Mouse (Mus musculus) liver, postnatal 0 days (tissue): Measurements from ENCODE around the gene Frmd3. TPM values are rescaled to one million over a fixed set of nuclear protein-coding genes. Genes with fewer than 3 reads are reported as not detected.

Experiments
- ATAC-seq: fragments of 200-750 bp; cut with Nextera tagmentation; 2 replicates; pipeline ENCODE4 v1.8.0; 2017; ENCODE audit warnings: mild to moderate bottlenecking, moderate library complexity
- DNase-seq: peaks from one replicate; pipeline ENCODE4 v3.0.0-alpha.2; 2016
- H3K27ac ChIP-seq: fragments of 300-500 bp; sonication (generic); 2 replicates; pipeline ENCODE4 v1.5.1; 2014; ENCODE audit warnings: antibody characterized with exemption, moderate library complexity, mild to moderate bottlenecking, low read depth
- H3K27me3 ChIP-seq: fragments of 300-500 bp; sonication (generic); 2 replicates; pipeline ENCODE4 v1.6.1; 2014; ENCODE audit warnings: low read length, control low read depth, mixed read lengths; ENCODE audit not compliant: insufficient read depth
- H3K36me3 ChIP-seq: fragments of 300-500 bp; sonication (generic); replicated peaks from 2 replicates; pipeline ENCODE4 v1.6.1; 2014; ENCODE audit warnings: mild to moderate bottlenecking, control low read depth, low read length, moderate library complexity, mixed read lengths; ENCODE audit not compliant: insufficient read depth
- H3K4me1 ChIP-seq: fragments of 300-500 bp; sonication (generic); 2 replicates; pipeline ENCODE4 v1.6.1; 2014; ENCODE audit warnings: antibody characterized with exemption, mild to moderate bottlenecking, control low read depth; ENCODE audit not compliant: insufficient read depth
- H3K4me2 ChIP-seq: fragments of 300-500 bp; sonication (generic); 2 replicates; pipeline ENCODE4 v1.6.1; 2014; ENCODE audit warnings: low read depth, mild to moderate bottlenecking, low read length, moderate library complexity, mixed read lengths
- H3K4me3 ChIP-seq: fragments of 300-500 bp; sonication (generic); 2 replicates; pipeline ENCODE4 v1.5.1; 2014; ENCODE audit warnings: low read depth, low read length
- H3K9ac ChIP-seq: fragments of 300-500 bp; sonication (generic); replicated peaks from 2 replicates; pipeline ENCODE4 v1.6.1; 2014; ENCODE audit warnings: mild to moderate bottlenecking, moderate library complexity
- H3K9me3 ChIP-seq: fragments of 300-500 bp; sonication (generic); 2 replicates; pipeline ENCODE4 v1.6.1; 2016; ENCODE audit warnings: mild to moderate bottlenecking, control low read depth, low read length, mixed read lengths
- CTCF ChIP-seq: sonication (generic); IDR thresholded peaks from 2 replicates; pipeline ENCODE4 v1.5.1; 2016; ENCODE audit warnings: antibody characterized with exemption, low read depth
- EP300 ChIP-seq: IDR thresholded peaks from 2 replicates; pipeline ENCODE4 v1.6.1; 2016; ENCODE audit warnings: antibody characterized with exemption, low read depth, mild to moderate bottlenecking
- WGBS: fragments of 180-500 bp; shearing (Covaris S2); extraction: QIAGEN DNeasy Blood & Tissue Kit; methylation state at CpG from one replicate; pipeline ENCODE4 v1.1.7; 2014; ENCODE audit not compliant: insufficient replicate concordance; 5-methylcytosine and 5-hydroxymethylcytosine counted together
- polyA plus RNA-seq: library from polyadenylated mRNA; unstranded; fragments of >200 nt; fragmentation: Nextera tagmentation; extraction: Ambion mirVana; gene quantifications from 2 replicates; pipeline ENCODE4 v1.2.1, GENCODE M21; 2015

The Frmd3 gene
- polyA plus RNA-seq, 1 experiment from 2014 or later = 0.08 TPM

- DNase-seq = no peak
- 16% methylated on average over 3 of the region's 3 CpGs for WGBS
Observed at GRCm38 (mm10) chr4:74222360-74222759, 209.1 kb downstream of the Frmd3 start.

DNA sequence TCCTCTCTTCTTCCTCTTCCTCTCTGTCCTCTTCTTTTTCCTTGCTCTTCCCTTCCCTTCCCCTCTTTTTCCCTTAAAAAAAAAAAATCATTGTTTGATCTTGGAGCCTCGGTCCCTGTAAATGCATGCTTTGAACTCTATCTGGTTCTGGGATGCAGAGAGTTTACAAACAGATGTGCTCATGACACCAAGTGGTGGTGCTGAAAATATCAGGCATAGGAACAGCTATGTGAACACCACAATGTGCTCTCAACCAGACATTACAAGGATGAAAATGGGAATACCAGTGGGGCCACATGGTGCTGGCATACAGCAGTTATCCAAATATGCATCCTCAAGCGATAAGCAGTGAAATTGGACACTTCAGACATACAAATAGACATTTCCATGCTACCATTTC is 211.0 kb downstream of the Frmd3 start:
- Histone ChIP-seq H3K27me3 (no peaks in the 10 kb centered on the region), H3K36me3 (no peaks in the 10 kb centered on the region), H3K4me3 (no peak overlapping the region), H3K4me2 (no peak overlapping the region), H3K27ac (no peak overlapping the region), H3K9me3 (no peaks in the 10 kb centered on the region), H3K4me1 (no peaks in the 10 kb centered on the region), H3K9ac (no peak overlapping the region)
- 61% methylated on average over 2 of the region's 2 CpGs for WGBS
- DNase-seq (no peak), ATAC-seq (no peak)
- TF ChIP-seq CTCF (no peak), EP300 (no peak)

More at GRCm38 (mm10) chr4:74222360-74222759, 209.1 kb downstream of the Frmd3 start:
- Histone ChIP-seq H3K9ac (no peak overlapping the region), H3K9me3 (no peaks in the 10 kb centered on the region), H3K4me2 (no peak overlapping the region), H3K27ac (no peak overlapping the region), H3K36me3 (no peaks in the 10 kb centered on the region), H3K27me3 (no peaks in the 10 kb centered on the region), H3K4me1 (no peaks in the 10 kb centered on the region), H3K4me3 (no peak overlapping the region)
- TF ChIP-seq CTCF = peak; percentile 67
- TF ChIP-seq EP300 = no peak
- no peak for ATAC-seq

DNA sequence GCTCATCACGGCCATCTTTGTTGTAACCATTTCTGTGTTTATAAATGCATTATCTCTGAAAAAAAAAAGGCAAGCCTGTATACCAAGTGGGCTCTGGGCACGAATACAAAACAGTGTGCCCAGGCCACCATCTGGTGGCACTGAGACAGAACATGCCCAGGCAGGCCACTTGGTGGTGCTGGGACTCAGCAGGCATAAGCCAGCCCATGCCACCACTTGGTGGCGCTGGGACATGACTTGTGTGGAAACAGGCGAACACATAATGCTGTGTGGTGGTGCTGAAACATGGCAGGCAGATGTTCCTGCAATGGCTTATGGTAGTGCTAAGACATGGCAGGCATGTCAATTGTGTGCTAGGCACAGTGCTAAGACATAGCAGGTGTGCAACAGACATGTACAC is 217.8 kb downstream of the Frmd3 start:
- Histone ChIP-seq H3K4me3 (no peak overlapping the region), H3K27ac (no peak overlapping the region), H3K9ac (no peak overlapping the region), H3K4me2 (no peak overlapping the region), H3K36me3 (no peaks in the 10 kb centered on the region), H3K27me3 (no peaks in the 10 kb centered on the region), H3K9me3 (no peaks in the 10 kb centered on the region), H3K4me1 (no peaks in the 10 kb centered on the region)
- DNase-seq (peak; percentile 27), ATAC-seq (no peak)
- TF ChIP-seq EP300 (no peak), CTCF (peak; percentile 52)
- WGBS = 63% methylated on average over 4 of the region's 4 CpGs

GRCm38 (mm10) chr4:74231405-74231804 is 218.2 kb downstream of the Frmd3 start:
- Histone ChIP-seq H3K9me3 (no peaks in the 10 kb centered on the region), H3K9ac (no peak overlapping the region), H3K36me3 (no peaks in the 10 kb centered on the region), H3K4me2 (no peak overlapping the region), H3K27me3 (no peaks in the 10 kb centered on the region), H3K4me1 (no peaks in the 10 kb centered on the region), H3K4me3 (no peak overlapping the region), H3K27ac (no peak overlapping the region)
- TF ChIP-seq EP300 (no peak), CTCF (peak; percentile 68)
- peak; percentile 54 for ATAC-seq
- WGBS = 60% methylated on average over 5 of the region's 5 CpGs
- DNase-seq = peak; percentile 55

- H3K9me3 ChIP-seq = no peaks in the 10 kb centered on the region
- TF ChIP-seq EP300 = no peak
- no peak for TF ChIP-seq CTCF
- no peak for ATAC-seq
- no peak overlapping the region for H3K27ac ChIP-seq
- H3K9ac ChIP-seq = no peak overlapping the region
- DNase-seq = no peak
- H3K27me3 ChIP-seq = no peaks in the 10 kb centered on the region
- H3K36me3 ChIP-seq = no peaks in the 10 kb centered on the region
- no peak overlapping the region for H3K4me2 ChIP-seq
- no peak overlapping the region for H3K4me3 ChIP-seq
- H3K4me1 ChIP-seq = no peaks in the 10 kb centered on the region
- whole genome bisulfite sequencing = 87% methylated on average over 3 of the region's 3 CpGs
Observed at GRCm38 (mm10) chr4:74233534-74233933, 220.3 kb downstream of the Frmd3 start.

DNA sequence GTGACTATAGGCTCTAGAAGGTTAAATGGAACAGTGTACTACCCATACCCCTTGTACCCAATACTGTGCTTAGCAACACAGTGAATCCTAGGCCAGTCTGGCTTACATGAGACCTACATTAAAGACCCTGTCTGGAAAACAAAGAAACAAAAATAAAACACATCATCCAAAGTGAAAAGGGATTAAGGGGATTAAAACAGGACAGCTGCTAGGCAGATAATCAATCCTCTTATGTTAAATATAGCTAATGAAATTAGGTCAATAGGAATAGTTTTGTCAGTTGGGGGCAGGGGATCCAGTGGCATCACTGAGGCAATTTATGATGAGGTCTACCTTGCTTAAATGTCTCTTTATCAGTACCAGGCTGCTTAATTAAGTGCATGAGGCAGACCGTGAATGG is 228.9 kb downstream of the Frmd3 start, which contains the start of gene Kdm4c:
Gene Kdm4c (plus strand): TSS at position 322 of the 400 bp plus-strand sequence.
- no peak within 1 kb of the TSS for H3K9ac ChIP-seq
- no peak for DNase-seq
- H3K36me3 ChIP-seq = no peaks in the 10 kb centered on the region
- ATAC-seq = no peak
- H3K4me3 ChIP-seq = no peak within 1 kb of the TSS
- TF ChIP-seq CTCF = no peak
- TF ChIP-seq EP300 = no peak
- WGBS = 91% methylated on average over 1 of the region's 1 CpGs
- no peak within 1 kb of the TSS for H3K27ac ChIP-seq
- no peaks in the 10 kb centered on the region for H3K4me1 ChIP-seq
- H3K9me3 ChIP-seq = no peaks in the 10 kb centered on the region
- no peak within 1 kb of the TSS for H3K4me2 ChIP-seq
- H3K27me3 ChIP-seq = no peaks in the 10 kb centered on the region

Other genes with a start within 250 kb of the Frmd3 start
- gene Rasef, start 222.4 kb upstream of the Frmd3 start, polyA plus RNA-seq = 0.02 and 0.06 TPM in 2 replicates
- gene Gm11758, start 137.2 kb upstream of the Frmd3 start, polyA plus RNA-seq = not detected in 2 replicates
- gene Gm11757, start 122.3 kb upstream of the Frmd3 start, polyA plus RNA-seq = not detected in 2 replicates
- not detected in 2 replicates for gene Gm13871, start 107.5 kb upstream of the Frmd3 start, polyA plus RNA-seq
- gene Gm11756, start 92.7 kb upstream of the Frmd3 start, polyA plus RNA-seq = not detected in 2 replicates
- gene 2310002L09Rik, start 62.6 kb upstream of the Frmd3 start, polyA plus RNA-seq = 0.30 TPM in 1 of 2 replicates, not detected in the other
- 2.2 and 3.2 TPM in 2 replicates for gene Kdm4c, start 229.1 kb downstream of the Frmd3 start, polyA plus RNA-seq